Mouse (Mus musculus): ENCODE results near the gene Ccdc24. TPM values are rescaled to one million over a fixed set of nuclear protein-coding genes. Genes with fewer than 3 reads are reported as not detected.
A peak's percentile ranks its signal among the peaks of the same experiment; 100 is the strongest.

The Ccdc24 gene
- polyA plus RNA-seq, 1 experiment, result 0.92 TPM

DNA sequence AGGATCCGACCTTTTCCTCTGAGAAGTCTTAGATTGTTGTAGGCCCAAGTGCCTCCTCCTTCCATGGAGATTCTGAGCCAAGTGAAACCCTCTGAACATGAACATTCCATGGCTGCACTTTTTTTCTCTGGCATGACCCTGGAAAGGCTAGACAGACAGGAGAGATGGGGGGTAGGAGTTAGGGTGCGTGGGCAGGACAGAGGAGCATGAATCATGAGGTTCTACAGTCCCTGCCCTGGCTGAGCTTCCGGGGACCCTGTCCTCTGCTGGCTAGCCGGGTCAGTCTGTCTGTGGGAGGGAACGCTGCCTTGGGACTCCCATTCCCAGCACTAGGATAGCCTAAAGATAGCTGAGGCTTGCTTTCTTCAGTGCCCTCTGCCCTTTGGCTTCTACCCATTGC lies 27.9 kb downstream of the Ccdc24 start:
- no peaks in the 10 kb centered on the region for H3K4me1 ChIP-seq (ENCODE audit: control insufficient read depth, insufficient read depth, insufficient read length)
- H3K36me3 ChIP-seq (ENCODE audit: control insufficient read depth, insufficient read depth, low read length), result no peaks in the 10 kb centered on the region
- no peak for TF ChIP-seq POLR2A (IDR thresholded peaks at IDR 0.05; ENCODE audit: low read depth, low read length)
- no peak for TF ChIP-seq CTCF (IDR thresholded peaks at IDR 0.05; ENCODE audit: extremely low read depth, insufficient read depth, insufficient read length, insufficient replicate concordance)
- WGBS, result 89% methylated on average over 5 of the region's 5 CpGs
- H3K27me3 ChIP-seq (ENCODE audit: control insufficient read depth, insufficient read depth, low read length), result no peaks in the 10 kb centered on the region
- no peak for DNase-seq (ENCODE audit: low read depth in 1 of 2, low spot score in 2 of 2)
- H3K4me3 ChIP-seq (ENCODE audit: extremely low read depth, insufficient read depth, insufficient read length), result no peak overlapping the region
- no peak overlapping the region for H3K27ac ChIP-seq (ENCODE audit: insufficient read depth, low read length)

DNA sequence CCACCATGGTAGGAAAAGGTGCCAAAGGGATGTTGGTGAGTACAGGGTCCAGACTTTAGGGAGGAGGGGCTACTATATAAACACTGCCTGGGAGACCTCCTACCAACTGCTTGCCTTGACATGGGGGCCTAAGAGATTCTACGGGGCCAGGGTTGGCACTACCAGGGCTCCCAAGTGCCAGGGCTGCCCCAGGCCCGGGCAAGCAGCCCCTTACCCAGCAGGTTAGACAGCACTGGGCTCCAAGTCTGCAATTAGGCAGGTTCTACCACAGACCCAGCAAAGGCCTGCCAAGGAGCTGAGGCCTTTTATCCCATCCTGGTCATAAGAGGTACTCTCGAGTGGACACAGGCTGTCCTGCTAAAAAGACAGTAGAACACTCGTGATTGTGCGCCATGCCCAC lies 29.3 kb downstream of the Ccdc24 start:
- WGBS, result 89% methylated on average over 5 of the region's 5 CpGs
- H3K36me3 ChIP-seq (ENCODE audit: control insufficient read depth, insufficient read depth, low read length), result no peaks in the 10 kb centered on the region
- TF ChIP-seq POLR2A (IDR thresholded peaks at IDR 0.05; ENCODE audit: low read depth, low read length), result no peak
- no peak for TF ChIP-seq CTCF (IDR thresholded peaks at IDR 0.05; ENCODE audit: extremely low read depth, insufficient read depth, insufficient read length, insufficient replicate concordance)

DNA sequence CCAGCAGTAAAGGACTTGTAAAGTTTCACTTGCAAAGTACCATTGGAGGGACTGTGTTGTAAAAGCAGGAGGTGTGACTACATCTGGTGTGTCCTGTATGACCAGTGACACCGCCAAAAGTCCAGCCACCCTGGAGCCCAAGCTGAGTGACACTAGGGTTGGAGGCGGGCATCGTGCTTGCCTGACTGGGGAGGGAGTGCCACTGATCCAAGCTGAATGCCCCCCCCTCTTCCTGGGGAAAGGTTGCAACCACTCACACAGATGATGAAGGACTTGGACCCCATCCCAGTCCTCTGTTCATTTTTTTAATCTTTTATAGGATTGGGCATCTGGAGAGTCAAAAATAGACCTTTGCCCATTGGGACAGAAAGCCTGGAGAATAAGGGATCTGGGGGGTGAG lies 30.8 kb downstream of the Ccdc24 start:
- WGBS, result 90% methylated on average over 3 of the region's 3 CpGs
- Histone ChIP-seq H3K27ac (ENCODE audit: insufficient read depth, low read length) (no peak overlapping the region), H3K27me3 (ENCODE audit: control insufficient read depth, insufficient read depth, low read length) (no peaks in the 10 kb centered on the region; the same call in 1 of the 2 replicates), H3K4me3 (ENCODE audit: extremely low read depth, insufficient read depth, insufficient read length) (no peak overlapping the region), H3K4me1 (ENCODE audit: control insufficient read depth, insufficient read depth, insufficient read length) (0 out of 2 replicates have a peak, but pooled peaks cover 3% of the 10 kb centered on the region), H3K36me3 (ENCODE audit: control insufficient read depth, insufficient read depth, low read length) (no peaks in the 10 kb centered on the region)
- no peak for DNase-seq (ENCODE audit: low read depth in 1 of 2, low spot score in 2 of 2)
- TF ChIP-seq CTCF (IDR thresholded peaks at IDR 0.05; ENCODE audit: extremely low read depth, insufficient read depth, insufficient read length, insufficient replicate concordance) (no peak), POLR2A (IDR thresholded peaks at IDR 0.05; ENCODE audit: low read depth, low read length) (no peak)

More for the DNA sequence above, 29.3 kb downstream of the Ccdc24 start:
- H3K4me3 ChIP-seq (ENCODE audit: extremely low read depth, insufficient read depth, insufficient read length), result no peak overlapping the region
- no peak for DNase-seq (ENCODE audit: low read depth in 1 of 2, low spot score in 2 of 2)
- H3K27me3 ChIP-seq (ENCODE audit: control insufficient read depth, insufficient read depth, low read length), result no peaks in the 10 kb centered on the region
- H3K4me1 ChIP-seq (ENCODE audit: control insufficient read depth, insufficient read depth, insufficient read length), result no peaks in the 10 kb centered on the region
- H3K27ac ChIP-seq (ENCODE audit: insufficient read depth, low read length), result no peak overlapping the region

DNA sequence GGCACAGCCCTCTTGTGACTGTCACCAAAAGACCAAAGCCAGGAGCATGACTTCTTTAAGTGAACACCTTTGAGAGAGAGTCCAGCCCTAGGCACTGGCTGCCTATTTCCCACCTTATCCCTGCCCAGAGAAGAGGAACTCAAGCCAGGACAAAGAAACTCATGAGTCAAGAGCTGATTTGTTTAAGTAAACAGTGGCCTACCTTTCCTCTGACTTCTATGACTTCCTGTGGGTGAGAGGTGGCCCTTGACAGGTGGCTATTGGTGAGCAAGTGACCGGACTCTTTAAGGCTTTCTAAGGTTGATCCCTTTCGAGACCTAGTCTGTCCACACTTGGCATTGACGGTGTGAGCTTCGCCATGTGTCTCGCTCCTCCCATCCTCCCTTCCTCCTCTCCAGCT lies 31.5 kb downstream of the Ccdc24 start:
- Histone ChIP-seq H3K27ac (ENCODE audit: insufficient read depth, low read length) (no peak overlapping the region), H3K27me3 (ENCODE audit: control insufficient read depth, insufficient read depth, low read length) (peaks cover 3% of the 10 kb centered on the region; the same call in 1 of the 2 replicates), H3K4me1 (ENCODE audit: control insufficient read depth, insufficient read depth, insufficient read length) (peaks cover 3% of the 10 kb centered on the region; the same call in 1 of the 2 replicates), H3K4me3 (ENCODE audit: extremely low read depth, insufficient read depth, insufficient read length) (no peak overlapping the region), H3K36me3 (ENCODE audit: control insufficient read depth, insufficient read depth, low read length) (no peaks in the 10 kb centered on the region)
- DNase-seq (ENCODE audit: low read depth in 1 of 2, low spot score in 2 of 2), result no peak
- 92% methylated on average over 5 of the region's 5 CpGs for WGBS
- no peak for TF ChIP-seq POLR2A (IDR thresholded peaks at IDR 0.05; ENCODE audit: low read depth, low read length)
- TF ChIP-seq CTCF (IDR thresholded peaks at IDR 0.05; ENCODE audit: extremely low read depth, insufficient read depth, insufficient read length, insufficient replicate concordance), result no peak

DNA sequence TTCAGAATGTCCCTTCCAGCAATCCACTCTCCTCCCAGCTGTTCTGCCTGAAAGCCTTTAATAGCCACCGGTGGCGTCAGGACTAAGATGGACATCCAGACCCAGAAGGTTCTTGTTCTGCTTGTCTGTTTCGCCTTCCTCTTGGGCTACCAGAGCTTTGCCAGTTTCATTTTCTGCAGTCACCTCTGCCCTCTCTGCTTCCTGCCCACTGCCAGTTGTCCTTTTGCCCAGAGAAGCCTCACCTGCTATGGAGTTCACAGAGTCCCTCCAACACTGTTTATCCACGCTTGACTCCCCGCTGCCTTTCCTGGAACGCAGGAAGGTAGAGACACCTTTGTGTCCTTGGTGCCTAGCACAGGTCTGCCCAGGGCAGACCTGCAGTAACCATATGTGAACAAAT lies 33.0 kb downstream of the Ccdc24 start:
- no peaks in the 10 kb centered on the region for H3K36me3 ChIP-seq (ENCODE audit: control insufficient read depth, insufficient read depth, low read length)
- no peak for DNase-seq (ENCODE audit: low read depth in 1 of 2, low spot score in 2 of 2)

DNA sequence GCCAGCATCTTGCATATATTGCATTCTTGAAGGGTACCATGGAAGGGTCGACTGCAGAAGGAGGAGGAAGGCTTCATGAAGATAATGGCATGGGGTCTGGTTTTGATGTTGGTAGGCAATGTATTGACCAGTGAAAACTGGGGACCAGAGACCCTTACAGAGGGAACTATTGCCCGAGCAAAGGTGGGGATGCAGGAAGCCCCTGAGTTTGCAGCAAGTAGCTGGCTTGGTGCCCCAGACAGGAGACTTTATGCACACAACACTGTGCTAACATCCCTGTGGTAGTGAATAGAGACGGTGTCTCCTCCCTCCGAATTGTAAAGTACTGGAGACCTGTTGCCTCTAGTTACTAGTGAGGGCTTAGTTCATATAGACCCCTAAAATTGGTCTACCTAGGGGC lies 35.1 kb downstream of the Ccdc24 start:
- 77% methylated on average over 4 of the region's 4 CpGs for WGBS
- Histone ChIP-seq H3K4me3 (ENCODE audit: extremely low read depth, insufficient read depth, insufficient read length) (no peak overlapping the region), H3K36me3 (ENCODE audit: control insufficient read depth, insufficient read depth, low read length) (no peaks in the 10 kb centered on the region), H3K4me1 (ENCODE audit: control insufficient read depth, insufficient read depth, insufficient read length) (peaks cover 3% of the 10 kb centered on the region; the same call in 1 of the 2 replicates), H3K27me3 (ENCODE audit: control insufficient read depth, insufficient read depth, low read length) (peaks cover 7% of the 10 kb centered on the region; the same call in 1 of the 2 replicates), H3K27ac (ENCODE audit: insufficient read depth, low read length) (no peak overlapping the region)
- TF ChIP-seq CTCF (IDR thresholded peaks at IDR 0.05; ENCODE audit: extremely low read depth, insufficient read depth, insufficient read length, insufficient replicate concordance) (no peak), POLR2A (IDR thresholded peaks at IDR 0.05; ENCODE audit: low read depth, low read length) (no peak)
- DNase-seq (ENCODE audit: low read depth in 1 of 2, low spot score in 2 of 2), result no peak

More for the DNA sequence above, 33.0 kb downstream of the Ccdc24 start:
- Histone ChIP-seq H3K4me1 (ENCODE audit: control insufficient read depth, insufficient read depth, insufficient read length) (peaks cover 3% of the 10 kb centered on the region; the same call in 1 of the 2 replicates), H3K27ac (ENCODE audit: insufficient read depth, low read length) (no peak overlapping the region), H3K4me3 (ENCODE audit: extremely low read depth, insufficient read depth, insufficient read length) (no peak overlapping the region), H3K27me3 (ENCODE audit: control insufficient read depth, insufficient read depth, low read length) (peaks cover 5% of the 10 kb centered on the region; the same call in 1 of the 2 replicates)
- 84% methylated on average over 6 of the region's 6 CpGs for WGBS
- TF ChIP-seq CTCF (IDR thresholded peaks at IDR 0.05; ENCODE audit: extremely low read depth, insufficient read depth, insufficient read length, insufficient replicate concordance) (no peak), POLR2A (IDR thresholded peaks at IDR 0.05; ENCODE audit: low read depth, low read length) (no peak)

DNA sequence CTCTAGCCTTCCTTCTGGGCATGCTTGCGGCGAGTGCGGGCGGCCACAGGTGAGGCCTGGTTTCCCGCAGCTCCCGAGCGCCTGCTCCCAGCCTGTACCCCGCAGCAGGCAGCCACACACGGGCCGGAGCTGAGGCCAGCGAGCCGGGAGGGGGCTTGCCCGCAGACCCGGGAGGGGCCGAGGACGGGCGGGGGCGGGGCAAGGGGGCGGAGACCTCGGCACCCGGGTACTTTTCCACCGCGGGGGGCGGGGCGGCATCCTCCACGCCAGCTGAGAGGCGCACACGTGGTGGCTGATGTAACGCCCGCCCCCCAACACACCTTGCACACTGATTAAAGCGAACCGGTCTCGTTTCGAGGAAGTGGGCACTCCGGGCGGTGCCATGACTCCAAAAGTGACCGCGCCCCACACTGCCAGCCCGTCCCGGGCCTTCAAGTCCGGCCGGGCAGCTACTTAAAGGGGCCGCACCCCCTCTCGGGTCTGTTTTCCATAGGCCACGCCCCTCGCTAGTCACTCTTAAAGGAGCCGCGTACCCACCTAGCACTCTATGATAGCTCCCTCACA lies 36.1 kb downstream of the Ccdc24 start:
- peaks cover 3% of the 10 kb centered on the region; the same call in 1 of the 2 replicates for H3K4me1 ChIP-seq (ENCODE audit: control insufficient read depth, insufficient read depth, insufficient read length)

More for the DNA sequence above, 36.1 kb downstream of the Ccdc24 start:
- Histone ChIP-seq H3K4me3 (ENCODE audit: extremely low read depth, insufficient read depth, insufficient read length) (peak overlapping the region; percentile 75), H3K27me3 (ENCODE audit: control insufficient read depth, insufficient read depth, low read length) (peaks cover 7% of the 10 kb centered on the region; the same call in 1 of the 2 replicates), H3K27ac (ENCODE audit: insufficient read depth, low read length) (peak overlapping the region; percentile 8; the same call in 1 of the 2 replicates), H3K36me3 (ENCODE audit: control insufficient read depth, insufficient read depth, low read length) (no peaks in the 10 kb centered on the region)
- no peak for TF ChIP-seq POLR2A (IDR thresholded peaks at IDR 0.05; ENCODE audit: low read depth, low read length)
- no peak for TF ChIP-seq CTCF (IDR thresholded peaks at IDR 0.05; ENCODE audit: extremely low read depth, insufficient read depth, insufficient read length, insufficient replicate concordance)
- 2% methylated on average over 46 of the region's 48 CpGs for WGBS
- peak; percentile 54 to 79 for DNase-seq (ENCODE audit: low read depth in 1 of 2, low spot score in 2 of 2)

Data from spleen, adult 2 months (tissue).